Mouse (Mus musculus) testis, postnatal 14 days (tissue): ENCODE data around the gene Cage1.

Source experiments
- DNase-seq: peaks from one replicate; pipeline ENCODE4 v3.0.0; 2021; ENCODE audit warnings: low spot score

Gene Cage1

GRCm38 (mm10) chr13:38037044-38037687 is at the start of gene Cage1:
TSS of gene Cage1 (minus strand) at chr13:38037069.
- peak; percentile 96 for DNase-seq

- no peak for DNase-seq
These were observed 44.3 kb upstream of the Cage1 start for GRCm38 (mm10) chr13:38081161-38081560.

GRCm38 (mm10) chr13:38080725-38081124 is 43.9 kb upstream of the Cage1 start:
- DNase-seq, result no peak

- DNase-seq, result no peak
These were observed 43.1 kb upstream of the Cage1 start for GRCm38 (mm10) chr13:38080014-38080413.

GRCm38 (mm10) chr13:38079366-38079765 is 42.5 kb upstream of the Cage1 start:
- no peak for DNase-seq

- no peak for DNase-seq
These were observed 42.0 kb upstream of the Cage1 start for GRCm38 (mm10) chr13:38078836-38079235.

GRCm38 (mm10) chr13:38077113-38077512 is 40.2 kb upstream of the Cage1 start:
- DNase-seq, result no peak

GRCm38 (mm10) chr13:38074404-38074803 is 37.5 kb upstream of the Cage1 start:
- no peak for DNase-seq

- DNase-seq, result no peak
These were observed 36.8 kb upstream of the Cage1 start for GRCm38 (mm10) chr13:38073374-38074307.

GRCm38 (mm10) chr13:38070945-38071344 is 34.1 kb upstream of the Cage1 start:
- no peak for DNase-seq

GRCm38 (mm10) chr13:38064854-38065663 is 28.2 kb upstream of the Cage1 start:
- DNase-seq, result no peak

- DNase-seq, result no peak
These were observed 25.8 kb upstream of the Cage1 start for GRCm38 (mm10) chr13:38062678-38063077.

GRCm38 (mm10) chr13:38049888-38050287 is 13.0 kb upstream of the Cage1 start:
- no peak for DNase-seq

- no peak for DNase-seq
These were observed 942 bp upstream of the Cage1 start for GRCm38 (mm10) chr13:38037811-38038210.

GRCm38 (mm10) chr13:38036343-38037043 is 376 bp downstream of the Cage1 start, which contains the start of gene Riok1:
TSS of gene Riok1 (plus strand) at chr13:38036995.
- DNase-seq, result peak; percentile 18

GRCm38 (mm10) chr13:38028407-38028806 is 8.5 kb downstream of the Cage1 start:
- no peak for DNase-seq

GRCm38 (mm10) chr13:38027618-38028248 is 9.1 kb downstream of the Cage1 start:
- DNase-seq, result no peak

GRCm38 (mm10) chr13:38025874-38026273 is 11.0 kb downstream of the Cage1 start:
- no peak for DNase-seq

- DNase-seq, result no peak
These were observed 18.1 kb downstream of the Cage1 start for GRCm38 (mm10) chr13:38018791-38019190.

GRCm38 (mm10) chr13:38015591-38015990 is 21.3 kb downstream of the Cage1 start:
- DNase-seq, result no peak

- DNase-seq, result no peak
These were observed 24.4 kb downstream of the Cage1 start for GRCm38 (mm10) chr13:38012436-38012835.
